Mouse (Mus musculus) heart, embryonic 14.5 days (tissue): ENCODE results near the gene Ankle1. TPM values are rescaled to one million over a fixed set of nuclear protein-coding genes. Genes with fewer than 3 reads are reported as not detected.

ENCODE experiments used
- ATAC-seq: fragments of 200-750 bp; cut with Nextera tagmentation; 2 replicates; pipeline ENCODE4 v1.8.0; 2017; ENCODE audit warnings: low read depth, moderate TSS enrichment; ENCODE audit not compliant: insufficient number of reproducible peaks, insufficient read depth, low FRiP score
- H3K27ac ChIP-seq, 2 experiments: fragments of 200-500 bp in 1 of 2; fragments of 300-500 bp in 1 of 2; sonication (generic) in 1 of 2; replicated peaks in 1 of 2; 2 replicates each; pipeline ENCODE4 v1.5.1; 2012 to 2014; ENCODE audit warnings: low read depth in 2 of 2, low read length in 2 of 2, control low read depth in 1 of 2, mild to moderate bottlenecking in 1 of 2, mixed read lengths in 1 of 2; ENCODE audit not compliant: control insufficient read depth in 1 of 2, insufficient read depth in 1 of 2
- H3K27me3 ChIP-seq: fragments of 300-500 bp; sonication (generic); 2 replicates; pipeline ENCODE4 v1.6.1; 2014; ENCODE audit warnings: mild to moderate bottlenecking, low read length, control low read depth; ENCODE audit not compliant: control insufficient read depth, insufficient read depth
- H3K36me3 ChIP-seq: fragments of 300-500 bp; sonication (generic); 2 replicates; pipeline ENCODE4 v1.6.1; 2014; ENCODE audit warnings: mild to moderate bottlenecking, control low read depth, low read length, mixed read lengths; ENCODE audit not compliant: control insufficient read depth, insufficient read depth
- H3K4me1 ChIP-seq, 2 experiments: fragments of 200-500 bp in 1 of 2; fragments of 300-500 bp in 1 of 2; sonication (generic) in 1 of 2; 2 replicates each; pipeline ENCODE4 v1.6.1; 2012 to 2014; ENCODE audit warnings: low read length in 2 of 2, control low read depth in 1 of 2, mixed read lengths in 1 of 2; ENCODE audit not compliant: control insufficient read depth in 2 of 2, insufficient read depth in 2 of 2
- H3K4me2 ChIP-seq: fragments of 300-500 bp; sonication (generic); 2 replicates; pipeline ENCODE4 v1.6.1; 2014; ENCODE audit warnings: mild to moderate bottlenecking, low read length
- H3K4me3 ChIP-seq, 2 experiments: fragments of 200-500 bp in 1 of 2; fragments of 300-500 bp in 1 of 2; sonication (generic) in 1 of 2; 2 replicates each; pipeline ENCODE4 v1.5.1; 2012 to 2014; ENCODE audit warnings: low read length in 2 of 2, mild to moderate bottlenecking in 2 of 2, control low read depth in 1 of 2, low read depth in 1 of 2, moderate library complexity in 1 of 2; ENCODE audit not compliant: control insufficient read depth in 1 of 2, insufficient read depth in 1 of 2
- H3K9ac ChIP-seq: fragments of 300-500 bp; sonication (generic); 2 replicates; pipeline ENCODE4 v1.6.1; 2014; ENCODE audit warnings: mild to moderate bottlenecking, low read length
- H3K9me3 ChIP-seq: fragments of 300-500 bp; sonication (generic); 2 replicates; pipeline ENCODE4 v1.6.1; 2016; ENCODE audit warnings: low read length, control low read depth; ENCODE audit not compliant: control insufficient read depth
- WGBS: fragments of 180-500 bp; shearing (Covaris S2); extraction: QIAGEN DNeasy Blood & Tissue Kit; methylation state at CpG from one replicate; pipeline ENCODE4 v1.1.7; 2014; 5-methylcytosine and 5-hydroxymethylcytosine counted together
- polyA plus RNA-seq: library from polyadenylated mRNA; unstranded; fragments of >200 nt; fragmentation: Nextera tagmentation; extraction: Ambion mirVana; gene quantifications from 2 replicates; pipeline ENCODE4 v1.2.1, GENCODE M21; 2014

The Ankle1 gene
- polyA plus RNA-seq, 1 experiment from 2014 or later, result 20.7 TPM

DNA sequence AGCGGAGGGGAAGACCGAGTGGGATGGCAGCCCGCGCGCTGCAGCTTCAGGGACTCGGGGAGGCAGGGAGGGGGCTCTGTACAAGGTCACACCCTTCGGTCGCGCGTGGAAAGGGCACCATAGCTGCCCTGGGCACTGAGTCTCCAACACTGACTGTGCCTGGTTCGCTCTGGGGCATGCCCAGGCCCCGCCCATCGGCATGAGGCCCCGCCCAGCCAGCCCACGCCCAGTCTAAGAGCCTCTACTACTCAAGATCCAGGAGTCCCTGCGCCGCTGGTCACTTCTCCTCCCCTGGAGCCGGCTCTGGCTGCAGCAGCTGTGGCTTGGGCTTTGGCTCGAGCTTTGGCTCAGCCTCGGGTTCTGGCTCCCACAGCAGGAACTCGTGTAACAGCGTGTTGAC is 51.1 kb downstream of the Ankle1 start:
- WGBS, result 38% methylated on average over 21 of the region's 22 CpGs
- H3K27me3 ChIP-seq, result no peaks in the 10 kb centered on the region
- no peak for ATAC-seq

DNA sequence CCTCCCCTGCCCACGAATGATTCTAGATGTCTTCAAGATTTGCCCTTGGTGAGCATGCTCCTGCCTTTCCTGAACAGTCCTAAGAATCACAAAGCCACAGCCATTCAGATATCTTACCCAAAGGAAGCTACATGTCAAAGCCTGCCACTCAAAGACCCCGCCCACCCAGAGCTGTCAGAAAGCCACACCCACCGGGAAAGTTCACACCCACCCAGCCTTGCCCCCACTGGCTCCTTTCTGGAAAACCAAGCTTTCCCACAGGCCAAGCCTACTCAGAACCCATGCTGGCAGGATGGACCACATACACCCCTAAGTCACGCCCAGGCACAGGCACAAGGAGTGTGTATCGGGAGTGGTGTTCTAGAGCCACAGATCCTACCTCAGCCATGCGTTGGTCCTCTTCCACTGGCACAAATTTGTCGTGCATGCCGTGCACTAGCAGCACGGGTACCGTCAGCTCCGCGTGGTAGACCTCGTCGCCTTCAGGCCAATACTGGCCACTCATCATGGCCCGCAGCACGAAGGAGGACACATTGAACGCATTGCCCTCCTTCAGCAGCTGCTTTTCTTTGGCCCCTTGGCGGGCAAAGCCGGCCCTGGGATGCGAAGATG is 52.0 kb downstream of the Ankle1 start:
- H3K36me3 ChIP-seq, result peaks cover 49% of the 10 kb centered on the region
- no peak overlapping the region for H3K4me2 ChIP-seq
- no peak for ATAC-seq
- no peaks in the 10 kb centered on the region for H3K27me3 ChIP-seq
- H3K4me1 ChIP-seq, result peaks cover 6 to 7% of the 10 kb centered on the region in 2 experiments
- H3K27ac ChIP-seq, result no peak overlapping the region
- H3K4me3 ChIP-seq, result no peak overlapping the region
- H3K9ac ChIP-seq, result no peak overlapping the region
- WGBS, result 77% methylated on average over 20 of the region's 20 CpGs
- H3K9me3 ChIP-seq, result no peaks in the 10 kb centered on the region

More for the DNA sequence above, 51.1 kb downstream of the Ankle1 start:
- Histone ChIP-seq H3K4me3 (no peak overlapping the region), H3K36me3 (peaks cover 49% of the 10 kb centered on the region), H3K9me3 (no peaks in the 10 kb centered on the region), H3K9ac (no peak overlapping the region), H3K4me1 (no peaks in the 10 kb centered on the region; a peak in 1 of 4 replicates), H3K27ac (no peak overlapping the region), H3K4me2 (no peak overlapping the region)

Other genes with a start within 250 kb of the Ankle1 start
- gene Myo9b, start 133.3 kb upstream of the Ankle1 start, polyA plus RNA-seq, result 16.8 and 17.9 TPM in 2 replicates
- 134 and 144 TPM in 2 replicates for gene Haus8, start 133.1 kb upstream of the Ankle1 start, polyA plus RNA-seq
- 87.1 and 95.4 TPM in 2 replicates for gene Use1, start 39.2 kb upstream of the Ankle1 start, polyA plus RNA-seq
- 3.6 TPM in 2 replicates for gene Ocel1, start 34.7 kb upstream of the Ankle1 start, polyA plus RNA-seq
- gene Nr2f6, start 24.1 kb upstream of the Ankle1 start, polyA plus RNA-seq, result 57.1 and 62.4 TPM in 2 replicates
- gene Ushbp1, start 10.2 kb upstream of the Ankle1 start, polyA plus RNA-seq, result 10.8 TPM in 2 replicates
- gene Babam1, start 9.1 kb upstream of the Ankle1 start, polyA plus RNA-seq, result 84.5 and 86.1 TPM in 2 replicates
- 20.8 and 29.2 TPM in 2 replicates for gene Abhd8, start 57.6 kb downstream of the Ankle1 start, polyA plus RNA-seq
- 191 and 193 TPM in 2 replicates for gene Mrpl34, start 58.9 kb downstream of the Ankle1 start, polyA plus RNA-seq
- gene Dda1, start 63.2 kb downstream of the Ankle1 start, polyA plus RNA-seq, result 76.7 and 79.1 TPM in 2 replicates
- 1.5 and 1.8 TPM in 2 replicates for gene Ano8, start 80.0 kb downstream of the Ankle1 start, polyA plus RNA-seq
- gene Gtpbp3, start 82.1 kb downstream of the Ankle1 start, polyA plus RNA-seq, result 3.3 and 4.4 TPM in 2 replicates
- gene Plvap, start 105.7 kb downstream of the Ankle1 start, polyA plus RNA-seq, result 109 and 121 TPM in 2 replicates
- gene Ccdc194, start 119.7 kb downstream of the Ankle1 start, polyA plus RNA-seq, result 0.35 and 0.89 TPM in 2 replicates
- gene Bst2, start 131.4 kb downstream of the Ankle1 start, polyA plus RNA-seq, result 10.8 and 19.0 TPM in 2 replicates
- gene Mvb12a, start 136.9 kb downstream of the Ankle1 start, polyA plus RNA-seq, result 62.2 and 64.0 TPM in 2 replicates
- 0.53 TPM in 1 of 2 replicates, not detected in the other for gene Tmem221, start 152.9 kb downstream of the Ankle1 start, polyA plus RNA-seq
- not detected in 2 replicates for gene Nxnl1, start 160.6 kb downstream of the Ankle1 start, polyA plus RNA-seq
- gene Slc27a1, start 162.9 kb downstream of the Ankle1 start, polyA plus RNA-seq, result 14.6 and 15.3 TPM in 2 replicates
- gene Pgls, start 186.2 kb downstream of the Ankle1 start, polyA plus RNA-seq, result 199 and 201 TPM in 2 replicates
- 1.4 and 1.5 TPM in 2 replicates for gene Fam129c, start 191.6 kb downstream of the Ankle1 start, polyA plus RNA-seq
- gene Colgalt1, start 205.0 kb downstream of the Ankle1 start, polyA plus RNA-seq, result 58.1 and 61.6 TPM in 2 replicates